Mouse (Mus musculus): ENCODE measurements at regions not wholly inside any gene's neighbourhood (a gene's known extent, or its start where the extent isn't known, plus 50 kb on each side); places are given as distances from the start of the nearest gene placed in this dataset.

DNA sequence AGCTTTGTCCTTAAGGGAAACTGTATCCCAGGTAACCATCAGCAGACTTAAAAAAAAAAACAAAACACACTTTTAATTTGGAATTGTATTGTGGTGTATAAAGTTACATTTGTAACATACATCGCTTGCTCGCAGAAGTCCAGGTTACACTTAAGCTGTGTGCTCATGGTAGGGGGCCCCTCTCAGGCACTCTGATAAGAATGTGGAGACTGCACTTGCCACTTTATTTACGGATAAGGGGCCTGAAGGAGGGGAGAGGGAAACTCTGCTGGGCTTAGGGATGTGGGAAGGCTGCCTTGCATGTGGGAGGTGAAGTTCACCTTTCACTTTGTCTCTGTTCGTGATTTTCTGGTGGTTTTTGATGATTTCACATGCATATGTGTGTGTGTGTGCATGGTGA, 58.7 kb downstream of the Ccdc185 start:
- no peak for DNase-seq

DNA sequence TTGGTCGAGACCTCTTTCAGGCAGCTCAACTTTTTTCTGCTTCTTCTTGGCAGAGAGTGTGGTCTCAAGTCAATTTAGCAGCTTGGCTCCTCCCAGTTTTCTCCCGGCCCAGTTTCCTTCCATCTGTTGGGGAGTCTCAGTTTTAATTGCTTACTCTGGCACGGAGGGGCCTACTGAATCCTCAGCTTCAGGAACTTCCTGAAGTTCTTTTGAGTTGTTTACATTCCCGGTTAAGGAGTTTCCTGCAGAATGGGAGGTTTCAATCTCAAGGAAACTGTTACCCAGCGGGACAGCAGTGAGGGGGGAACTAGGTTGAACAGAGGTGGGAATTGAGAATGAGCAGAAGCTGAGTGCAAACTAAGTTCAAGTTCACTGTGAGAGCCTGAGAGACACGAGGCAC, 59.2 kb downstream of the Ccdc185 start:
- DNase-seq, result no peak

DNA sequence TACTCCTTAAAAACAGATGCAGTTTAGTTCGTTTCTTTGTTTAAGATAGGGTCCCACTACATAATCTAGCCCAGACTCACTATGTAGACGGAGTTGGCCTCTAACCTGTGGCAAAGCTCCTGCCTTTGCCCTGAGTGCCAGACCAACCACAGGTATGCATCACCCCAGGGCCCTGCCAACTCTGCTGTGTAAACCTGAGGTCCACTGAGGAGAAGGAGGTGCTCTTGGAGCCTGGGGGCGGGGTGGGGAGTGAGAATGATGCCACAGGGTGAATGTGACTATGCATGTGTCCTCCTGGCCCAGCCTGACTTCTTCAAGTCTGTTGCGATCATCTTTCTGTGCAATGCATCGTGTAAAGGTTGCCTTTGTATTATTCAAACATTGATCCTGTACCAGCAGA, 61.8 kb downstream of the Ccdc185 start:
- no peak for DNase-seq

DNA sequence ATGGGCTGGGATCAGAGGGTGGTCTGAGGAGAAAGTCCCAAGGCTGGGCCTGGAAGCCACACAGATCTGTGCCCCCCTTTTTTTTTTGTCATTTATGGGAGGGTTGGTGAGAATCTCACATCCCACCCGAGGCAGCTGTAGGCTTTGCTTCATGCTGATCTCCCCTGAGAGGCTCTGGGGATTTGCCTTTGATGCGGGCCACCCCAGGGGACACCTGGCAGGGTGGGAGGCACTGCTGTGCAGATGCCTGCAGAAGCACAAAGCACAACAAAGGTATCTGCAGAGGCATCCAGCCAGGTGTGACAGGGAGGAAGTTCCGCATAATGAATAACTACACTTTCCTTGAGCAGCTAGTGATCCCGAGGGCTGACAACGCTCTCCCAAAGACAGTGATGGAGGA, 62.7 kb downstream of the Ccdc185 start:
- no peak for DNase-seq

DNA sequence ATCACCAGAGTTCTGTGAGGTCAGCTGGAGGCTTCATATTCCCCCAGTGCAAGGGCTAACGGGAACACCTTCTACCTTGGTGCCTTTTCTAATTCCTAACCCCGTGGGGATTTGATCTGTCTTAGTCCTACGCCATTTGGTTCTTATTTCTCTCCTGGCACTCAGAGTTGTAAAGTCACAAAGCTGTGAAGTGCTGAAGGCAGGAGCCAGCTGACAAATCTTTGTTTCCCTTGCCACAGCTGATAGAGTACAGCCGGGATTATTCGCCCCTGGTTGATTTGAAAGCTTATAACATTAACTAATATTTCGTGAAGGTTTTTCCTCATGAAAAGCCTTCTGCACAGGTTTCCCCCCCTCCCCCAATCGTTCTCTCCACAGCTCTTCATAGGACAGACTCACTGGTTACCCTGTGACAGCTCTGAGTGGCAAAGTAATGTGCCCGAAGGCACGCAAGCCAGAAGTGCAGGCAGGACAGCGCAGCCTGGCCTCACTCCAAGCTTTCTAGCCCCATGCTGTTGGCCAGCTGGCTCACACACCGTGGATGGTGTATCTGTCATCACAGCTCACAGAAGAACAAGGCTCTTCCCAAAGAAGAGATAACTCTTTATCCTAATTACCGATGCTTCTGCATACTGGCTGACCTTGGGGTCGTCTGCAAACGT, 66.3 kb downstream of the Ccdc185 start:
- DNase-seq, result peak; percentile 54
